Mouse (Mus musculus) thymus, adult 2 months (tissue): ENCODE results near the gene Upp2. TPM values are rescaled to one million over a fixed set of nuclear protein-coding genes. Genes with fewer than 3 reads are reported as not detected.

Experiments used
- DNase-seq: peaks from one replicate; pipeline ENCODE4 v3.0.0; 2021
- H3K27ac ChIP-seq: fragments of 200-500 bp; 2 replicates; pipeline ENCODE4 v1.5.1; 2012; ENCODE audit warnings: low read length, control low read depth; ENCODE audit not compliant: control insufficient read depth, insufficient read depth
- H3K27me3 ChIP-seq: fragments of 200-500 bp; 2 replicates; pipeline ENCODE4 v1.6.1; 2012; ENCODE audit warnings: mild to moderate bottlenecking, low read length, moderate library complexity, mixed read lengths; ENCODE audit not compliant: control insufficient read depth, insufficient read depth
- H3K36me3 ChIP-seq: fragments of 200-500 bp; 2 replicates; pipeline ENCODE4 v1.6.1; 2012; ENCODE audit warnings: mild to moderate bottlenecking, low read length, moderate library complexity; ENCODE audit not compliant: control insufficient read depth, insufficient read depth
- H3K4me1 ChIP-seq: fragments of 200-500 bp; replicated peaks from 2 replicates; pipeline ENCODE4 v1.6.1; 2012; ENCODE audit warnings: low read length; ENCODE audit not compliant: control insufficient read depth, insufficient read depth
- H3K4me3 ChIP-seq: fragments of 200-500 bp; 2 replicates; pipeline ENCODE4 v1.5.1; 2012; ENCODE audit warnings: mild to moderate bottlenecking, low read length, control low read depth, moderate library complexity; ENCODE audit not compliant: control insufficient read depth, insufficient read depth
- CTCF ChIP-seq: fragments of 200-500 bp; IDR thresholded peaks from 2 replicates; pipeline ENCODE4 v1.5.1; 2012; ENCODE audit warnings: mild to moderate bottlenecking, control low read depth, low read length, moderate library complexity, borderline replicate concordance; ENCODE audit not compliant: control insufficient read depth, poor library complexity, insufficient read depth; ENCODE audit errors: extremely low read depth
- POLR2A ChIP-seq: fragments of 200-500 bp; IDR thresholded peaks from 2 replicates; pipeline ENCODE4 v1.6.1; 2012; ENCODE audit warnings: mild to moderate bottlenecking, low read length, control low read depth, moderate library complexity; ENCODE audit not compliant: control insufficient read depth, poor library complexity, insufficient read depth; ENCODE audit errors: extremely low read depth
- WGBS: fragments of 180-500 bp; shearing (Covaris S2); methylation state at CpG from one replicate; pipeline ENCODE4 v1.1.7; 2018; 5-methylcytosine and 5-hydroxymethylcytosine counted together
- polyA plus RNA-seq: library from polyadenylated mRNA; depleted of rRNA; stranded (reverse); fragments of >200 nt; gene quantifications from 2 replicates; pipeline ENCODE4 v1.2.3, GENCODE M21; 2012

Gene Upp2
- polyA plus RNA-seq, 1 experiment, result 1.8 TPM

- TF ChIP-seq POLR2A (no peak), CTCF (no peak)
- 92% methylated on average over 4 of the region's 4 CpGs for WGBS
- H3K27me3 ChIP-seq, result no peaks in the 10 kb centered on the region
Observed at GRCm38 (mm10) chr2:58601382-58601781, 34.3 kb downstream of the Upp2 start.

GRCm38 (mm10) chr2:58603379-58603778 is 36.3 kb downstream of the Upp2 start:
- no peaks in the 10 kb centered on the region for H3K4me1 ChIP-seq
- DNase-seq, result no peak
- H3K27me3 ChIP-seq, result no peaks in the 10 kb centered on the region
- H3K27ac ChIP-seq, result no peak overlapping the region
- WGBS, result 82% methylated on average over 3 of the region's 3 CpGs
- H3K36me3 ChIP-seq, result no peaks in the 10 kb centered on the region
- no peak for TF ChIP-seq CTCF
- TF ChIP-seq POLR2A, result no peak
- no peak overlapping the region for H3K4me3 ChIP-seq

More at GRCm38 (mm10) chr2:58601382-58601781, 34.3 kb downstream of the Upp2 start:
- no peaks in the 10 kb centered on the region for H3K36me3 ChIP-seq
- no peak overlapping the region for H3K4me3 ChIP-seq
- H3K27ac ChIP-seq, result no peak overlapping the region
- no peak for DNase-seq
- H3K4me1 ChIP-seq, result no peaks in the 10 kb centered on the region

GRCm38 (mm10) chr2:58604791-58605190 is 37.7 kb downstream of the Upp2 start:
- H3K27me3 ChIP-seq, result no peaks in the 10 kb centered on the region
- no peaks in the 10 kb centered on the region for H3K36me3 ChIP-seq
- no peak overlapping the region for H3K27ac ChIP-seq
- 96% methylated on average over 3 of the region's 3 CpGs for WGBS
- no peak for TF ChIP-seq CTCF
- no peak for TF ChIP-seq POLR2A
- no peak overlapping the region for H3K4me3 ChIP-seq
- no peaks in the 10 kb centered on the region for H3K4me1 ChIP-seq
- DNase-seq, result no peak

GRCm38 (mm10) chr2:58613720-58614119 is 46.6 kb downstream of the Upp2 start:
- H3K4me1 ChIP-seq, result no peaks in the 10 kb centered on the region
- no peak overlapping the region for H3K27ac ChIP-seq
- WGBS, result 94% methylated on average over 3 of the region's 3 CpGs
- no peak overlapping the region for H3K4me3 ChIP-seq
- no peaks in the 10 kb centered on the region for H3K27me3 ChIP-seq
- TF ChIP-seq CTCF (no peak), POLR2A (no peak)
- DNase-seq, result no peak
- H3K36me3 ChIP-seq, result no peaks in the 10 kb centered on the region

GRCm38 (mm10) chr2:58614851-58615250 is 47.8 kb downstream of the Upp2 start:
- Histone ChIP-seq H3K27me3 (no peaks in the 10 kb centered on the region), H3K36me3 (no peaks in the 10 kb centered on the region), H3K4me3 (no peak overlapping the region), H3K27ac (no peak overlapping the region), H3K4me1 (no peaks in the 10 kb centered on the region)
- no peak for TF ChIP-seq CTCF
- no peak for TF ChIP-seq POLR2A
- DNase-seq, result no peak
- WGBS, result 94% methylated on average over 8 of the region's 8 CpGs

GRCm38 (mm10) chr2:58615766-58616165 is 48.7 kb downstream of the Upp2 start:
- DNase-seq, result no peak
- WGBS, result 98% methylated on average over 5 of the region's 5 CpGs
- Histone ChIP-seq H3K4me3 (no peak overlapping the region), H3K27me3 (no peaks in the 10 kb centered on the region), H3K27ac (no peak overlapping the region), H3K4me1 (no peaks in the 10 kb centered on the region), H3K36me3 (no peaks in the 10 kb centered on the region)
- TF ChIP-seq CTCF, result no peak
- TF ChIP-seq POLR2A, result no peak

- Histone ChIP-seq H3K4me3 (no peak overlapping the region), H3K27me3 (no peaks in the 10 kb centered on the region), H3K4me1 (no peaks in the 10 kb centered on the region), H3K27ac (no peak overlapping the region), H3K36me3 (no peaks in the 10 kb centered on the region)
- no peak for TF ChIP-seq POLR2A
- no peak for TF ChIP-seq CTCF
- 92% methylated on average over 12 of the region's 12 CpGs for WGBS
- DNase-seq, result no peak
Observed at GRCm38 (mm10) chr2:58625186-58625585, 58.1 kb downstream of the Upp2 start.

GRCm38 (mm10) chr2:58625681-58626080 is 58.6 kb downstream of the Upp2 start:
- no peaks in the 10 kb centered on the region for H3K4me1 ChIP-seq
- 80% methylated on average over 2 of the region's 2 CpGs for WGBS
- H3K27me3 ChIP-seq, result no peaks in the 10 kb centered on the region
- no peak overlapping the region for H3K27ac ChIP-seq
- no peak overlapping the region for H3K4me3 ChIP-seq
- TF ChIP-seq CTCF, result no peak
- no peak for TF ChIP-seq POLR2A
- no peak for DNase-seq
- no peaks in the 10 kb centered on the region for H3K36me3 ChIP-seq
